Mouse (Mus musculus) kidney, adult 2 months (tissue): ENCODE data around the gene Arrdc4.

Experiments used
- CTCF ChIP-seq: fragments of 200-500 bp; conservative IDR thresholded peaks from 2 replicates; pipeline ENCODE4 v1.5.1; 2011; ENCODE audit warnings: low read depth, mild to moderate bottlenecking, control low read depth, low read length, moderate library complexity, mixed read lengths; ENCODE audit not compliant: insufficient read depth, insufficient read length
- POLR2A ChIP-seq: fragments of 200-500 bp; IDR thresholded peaks from one replicate; pipeline ENCODE4 v1.6.1; 2011; ENCODE audit warnings: low read depth, low read length, control low read depth

GRCm38 (mm10) chr7:68726380-68726779 is 22.7 kb downstream of the Arrdc4 start:
- no peak for TF ChIP-seq POLR2A
- TF ChIP-seq CTCF: no peak
